Mouse (Mus musculus) thymus, postnatal 4 days (tissue): ENCODE data around the gene Scn3b.

Experiments used
- DNase-seq: peaks from one replicate; pipeline ENCODE4 v3.0.0; 2021

Gene Scn3b

DNA sequence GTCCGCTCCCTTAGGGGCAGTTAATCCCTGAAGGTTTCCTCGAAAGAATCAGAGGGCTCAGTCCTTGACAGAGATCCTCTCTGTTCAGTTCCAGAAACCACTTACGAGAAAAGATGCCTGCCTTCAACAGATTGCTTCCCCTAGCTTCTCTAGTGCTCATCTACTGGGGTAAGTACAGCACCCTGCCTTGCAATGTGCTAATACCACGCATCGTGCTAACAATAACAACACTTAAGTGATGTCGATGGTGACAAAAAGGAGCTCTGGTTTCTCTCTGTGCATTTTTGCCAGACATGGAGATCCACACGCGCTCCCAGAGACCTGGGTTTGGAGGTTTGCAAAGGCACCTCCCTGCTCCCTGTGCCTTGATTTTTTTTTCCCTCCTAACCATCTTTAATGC lies 863 bp downstream of the Scn3b start:
- DNase-seq, result no peak

- DNase-seq, result no peak
Measured at GRCm38 (mm10) chr9:40271075-40271474, 2.1 kb downstream of the Scn3b start.

- no peak for DNase-seq
Measured at GRCm38 (mm10) chr9:40272822-40273221, 3.8 kb downstream of the Scn3b start.

DNA sequence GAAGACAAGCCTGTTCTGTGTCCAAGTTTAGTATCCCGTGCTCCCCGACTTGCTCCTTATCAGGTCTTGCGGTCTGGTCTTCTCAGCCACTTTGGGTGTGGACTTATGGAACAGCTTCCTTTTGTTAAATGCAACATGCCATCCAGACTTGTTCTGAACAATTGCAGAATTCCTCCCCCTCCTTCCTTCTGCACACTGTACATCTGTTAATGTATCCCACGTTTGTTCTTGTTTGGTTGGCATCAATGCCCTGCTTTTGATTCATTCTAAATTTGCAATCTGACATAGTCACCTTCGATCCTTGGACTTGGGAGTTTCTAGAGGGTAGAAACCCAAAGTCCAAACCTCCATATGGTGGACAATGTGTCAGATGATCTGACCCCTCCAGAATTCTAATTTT lies 6.9 kb downstream of the Scn3b start:
- no peak for DNase-seq

DNA sequence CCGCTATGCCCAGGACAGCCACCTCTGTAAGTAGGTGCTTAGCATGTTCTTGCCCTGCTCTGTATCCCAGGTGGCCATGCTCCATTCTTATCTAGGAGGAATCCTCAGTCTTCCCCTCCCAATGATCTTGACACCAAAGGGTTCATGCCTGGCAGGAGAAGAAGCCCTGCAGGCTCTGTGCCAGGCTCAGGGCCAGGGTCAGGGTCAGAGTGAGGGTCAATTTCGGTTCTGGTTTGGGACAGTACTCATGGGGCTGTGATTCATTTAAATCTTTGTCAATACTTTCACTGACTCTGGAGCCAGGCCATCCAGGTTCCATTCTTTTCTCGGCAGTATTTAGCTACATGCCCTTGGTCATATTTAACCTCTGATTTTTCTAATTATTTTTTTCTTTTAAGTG lies 8.7 kb downstream of the Scn3b start:
- no peak for DNase-seq

GRCm38 (mm10) chr9:40279438-40279837 lies 10.4 kb downstream of the Scn3b start:
- no peak for DNase-seq

GRCm38 (mm10) chr9:40282968-40283367 lies 14.0 kb downstream of the Scn3b start:
- no peak for DNase-seq

DNA sequence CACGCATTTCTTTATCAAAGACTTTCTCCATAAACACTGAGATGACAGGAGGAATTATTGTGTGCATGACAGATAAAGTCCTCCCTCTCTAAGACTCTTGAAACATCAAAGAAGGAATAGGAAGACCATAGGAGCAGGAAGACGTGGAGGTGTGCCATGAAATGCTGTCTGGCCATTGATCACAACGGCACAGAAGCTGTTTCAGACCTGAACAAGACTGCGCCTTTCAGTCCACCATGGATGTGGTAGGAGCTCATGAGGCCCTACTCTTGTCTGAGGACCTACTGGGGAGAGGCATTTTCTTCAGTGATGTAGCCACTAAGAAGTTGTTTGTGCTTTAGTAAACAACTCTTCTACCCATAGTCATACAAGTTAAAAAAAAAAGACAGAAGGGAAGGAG lies 23.5 kb downstream of the Scn3b start:
- no peak for DNase-seq

DNA sequence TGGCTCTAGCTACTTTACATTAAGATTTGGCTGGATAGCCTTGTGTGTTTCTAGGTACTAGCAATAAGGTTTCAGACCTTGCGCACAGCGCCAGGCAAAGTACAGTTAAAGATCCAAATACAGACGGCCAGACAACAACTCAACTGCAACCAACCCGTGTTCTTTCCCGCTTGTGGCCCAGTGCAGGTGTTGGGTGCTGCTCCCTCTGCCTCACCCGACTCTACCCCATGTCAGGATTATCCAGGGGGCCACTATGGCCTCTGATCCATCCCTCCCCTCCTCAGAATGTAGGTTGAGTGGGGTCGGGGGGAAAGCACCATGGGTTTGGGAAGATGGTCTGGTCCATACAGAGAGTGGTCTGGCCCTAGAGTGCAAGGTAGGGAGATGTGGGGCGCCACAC lies 24.3 kb downstream of the Scn3b start:
- no peak for DNase-seq

DNA sequence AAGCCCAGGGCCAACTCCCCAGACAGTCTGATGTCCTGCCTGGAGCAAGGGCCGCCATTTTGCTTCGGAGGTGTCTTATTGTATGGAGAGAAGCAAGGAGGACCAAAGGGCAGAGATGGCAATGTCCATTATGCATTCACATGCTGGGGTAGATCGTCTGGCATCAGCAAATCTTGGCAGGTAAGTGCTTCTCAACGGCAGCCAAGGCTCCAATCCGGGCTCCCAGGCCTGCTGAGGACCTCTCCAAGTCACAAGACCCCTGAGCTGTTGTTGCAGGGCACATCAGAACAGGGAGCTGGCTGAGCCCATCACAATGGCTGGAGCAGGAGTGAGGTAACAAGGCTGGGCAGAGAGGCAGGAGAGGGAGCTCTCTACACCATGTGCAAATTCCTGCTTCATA lies 24.7 kb downstream of the Scn3b start:
- DNase-seq, result no peak

GRCm38 (mm10) chr9:40294210-40294609 lies 25.2 kb downstream of the Scn3b start:
- no peak for DNase-seq

DNA sequence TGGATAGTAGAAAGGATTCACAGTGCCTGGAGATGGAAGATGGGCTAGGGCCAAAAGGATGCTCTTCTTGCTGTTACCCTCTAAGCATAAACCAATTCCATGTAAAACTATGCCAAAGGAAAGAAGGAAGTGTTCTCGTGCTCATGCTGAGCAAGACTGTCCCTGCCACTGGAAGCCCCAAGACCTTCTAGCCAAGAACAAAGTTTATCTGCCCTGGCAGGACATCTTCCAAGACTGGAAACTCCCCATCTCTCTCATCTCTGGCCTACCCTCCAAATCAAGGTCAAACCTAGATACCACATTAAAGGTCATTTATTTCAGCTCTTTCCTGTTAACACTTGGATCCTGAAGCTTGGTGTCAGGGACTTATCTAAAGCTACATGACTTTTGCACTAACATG lies 25.8 kb downstream of the Scn3b start:
- no peak for DNase-seq

- no peak for DNase-seq
Measured at GRCm38 (mm10) chr9:40296251-40296650, 27.2 kb downstream of the Scn3b start.

- DNase-seq, result no peak
Measured at GRCm38 (mm10) chr9:40297969-40298368, 29.0 kb downstream of the Scn3b start.

- DNase-seq, result no peak
Measured at GRCm38 (mm10) chr9:40299323-40299722, 30.3 kb downstream of the Scn3b start.

DNA sequence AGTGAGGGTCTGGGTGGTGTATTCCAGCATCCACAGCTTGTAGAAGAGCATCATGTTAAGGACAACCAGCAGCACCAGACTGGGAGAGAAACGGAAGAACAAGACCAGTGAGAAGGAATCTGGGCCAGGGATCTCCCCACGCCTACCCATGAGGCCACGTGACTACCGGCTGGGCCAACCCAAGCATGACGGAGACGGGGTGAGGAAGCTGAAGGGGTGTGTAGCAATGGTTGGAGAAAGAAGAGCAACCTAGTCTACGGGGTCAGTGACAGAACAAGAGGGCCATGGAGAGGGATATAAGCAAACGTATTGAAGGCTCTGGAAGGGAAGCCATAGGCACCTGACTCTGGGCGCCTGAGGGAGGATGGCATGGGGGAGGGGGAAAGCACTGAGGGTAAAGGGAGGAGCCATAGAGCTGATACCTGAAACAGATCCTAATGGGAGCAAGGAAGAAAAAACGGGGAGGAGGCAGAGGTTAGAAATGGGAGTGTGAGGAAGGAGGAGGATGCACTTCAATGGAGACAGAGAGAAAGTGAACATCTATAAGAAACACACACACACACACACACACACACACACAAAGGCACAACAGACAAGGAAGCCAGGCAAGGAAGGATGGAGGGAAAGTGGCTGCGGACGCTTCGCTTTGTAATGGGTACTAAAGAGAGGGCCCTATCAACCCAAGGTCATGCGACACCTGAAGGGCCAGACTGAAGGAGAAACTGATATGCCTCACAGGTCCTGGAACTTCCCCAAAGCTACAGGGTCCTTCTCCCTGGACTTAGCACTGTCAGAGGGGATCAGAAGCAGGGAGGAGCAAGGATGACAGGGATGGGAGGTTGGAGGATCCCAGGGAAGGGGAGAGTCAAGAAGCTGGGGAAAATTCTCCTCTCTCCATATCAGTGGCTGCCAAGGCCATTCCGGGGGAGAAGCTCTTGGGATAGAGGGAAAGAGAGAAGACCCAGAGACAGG lies 31.3 kb downstream of the Scn3b start:
- no peak for DNase-seq

DNA sequence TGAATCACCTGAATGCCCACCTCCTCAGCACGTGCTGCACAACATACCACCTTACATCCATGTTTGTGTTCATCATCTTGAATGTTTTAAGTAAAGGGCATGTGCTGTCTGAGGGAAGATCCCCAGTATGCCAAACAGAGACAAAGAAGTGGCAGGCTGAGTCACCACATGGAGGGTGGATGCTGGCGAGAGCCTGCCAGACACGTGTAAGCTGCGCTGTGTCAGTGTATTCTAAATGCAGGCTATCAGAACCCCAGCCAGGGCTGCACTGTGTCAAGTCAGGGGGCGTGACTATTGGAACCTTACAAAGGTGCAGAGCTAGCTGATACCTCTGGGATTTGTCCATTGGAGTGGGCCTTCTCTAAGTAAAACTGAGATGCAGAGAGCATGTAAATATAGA lies 32.5 kb downstream of the Scn3b start:
- no peak for DNase-seq

GRCm38 (mm10) chr9:40302375-40302774 lies 33.4 kb downstream of the Scn3b start:
- no peak for DNase-seq

DNA sequence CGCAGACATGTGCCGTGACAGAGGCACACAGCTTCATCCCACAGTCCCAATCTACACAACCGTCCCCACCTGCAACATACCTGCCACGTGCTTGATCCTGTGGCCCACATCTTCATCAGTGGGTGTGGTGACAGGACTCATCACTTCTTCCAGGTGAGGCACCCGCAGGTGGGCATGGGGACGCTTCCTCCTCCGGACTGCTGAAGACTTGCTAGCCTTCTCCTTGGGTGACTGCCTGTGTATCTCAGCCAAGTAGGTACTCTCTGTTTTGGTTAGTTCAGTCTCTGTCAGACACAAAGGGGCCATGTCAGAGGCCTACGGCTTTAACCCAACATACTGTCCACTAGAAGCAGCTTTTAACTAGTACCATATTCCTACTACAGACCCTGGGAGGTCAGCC lies 35.2 kb downstream of the Scn3b start:
- DNase-seq, result no peak

DNA sequence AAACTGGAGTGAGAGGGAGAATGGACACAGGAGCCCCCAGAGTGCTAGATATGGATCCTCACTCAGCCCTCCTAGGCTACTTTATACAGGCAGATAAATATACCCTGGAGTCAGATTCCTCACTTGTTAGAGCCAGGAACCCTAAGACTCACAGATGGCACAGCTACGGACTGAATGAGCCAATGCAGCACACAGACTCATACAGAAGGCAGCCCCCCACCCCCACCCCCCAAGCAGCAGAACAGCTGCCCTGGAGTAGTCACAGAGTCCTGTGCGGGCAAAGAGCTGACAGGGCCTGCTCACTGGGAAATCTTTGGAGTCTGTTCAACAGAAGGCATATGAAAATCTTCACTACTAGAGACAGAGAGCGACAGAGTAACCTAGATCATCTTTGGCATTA lies 38.3 kb downstream of the Scn3b start:
- DNase-seq, result no peak

- no peak for DNase-seq
Measured at GRCm38 (mm10) chr9:40309876-40310275, 40.9 kb downstream of the Scn3b start.

DNA sequence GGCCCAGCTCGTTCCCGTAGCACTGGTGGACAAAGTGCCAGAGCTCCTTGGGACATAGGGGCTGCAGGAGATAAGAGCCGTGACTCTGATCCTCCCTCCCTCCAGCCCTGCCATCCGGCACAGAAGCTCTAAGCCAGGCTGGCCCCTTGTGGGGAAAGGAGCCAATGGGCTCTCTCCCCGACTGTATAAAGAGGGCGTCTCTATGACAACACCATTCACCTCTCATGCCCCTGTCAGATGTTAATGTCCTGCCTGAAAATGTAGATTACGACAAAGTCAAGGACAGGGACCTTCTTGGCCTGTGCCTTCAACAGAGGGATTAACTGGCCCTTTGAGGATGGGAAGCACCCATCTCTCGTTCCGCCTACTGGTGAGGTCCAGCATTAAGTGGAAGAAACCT lies 42.8 kb downstream of the Scn3b start:
- DNase-seq, result no peak

DNA sequence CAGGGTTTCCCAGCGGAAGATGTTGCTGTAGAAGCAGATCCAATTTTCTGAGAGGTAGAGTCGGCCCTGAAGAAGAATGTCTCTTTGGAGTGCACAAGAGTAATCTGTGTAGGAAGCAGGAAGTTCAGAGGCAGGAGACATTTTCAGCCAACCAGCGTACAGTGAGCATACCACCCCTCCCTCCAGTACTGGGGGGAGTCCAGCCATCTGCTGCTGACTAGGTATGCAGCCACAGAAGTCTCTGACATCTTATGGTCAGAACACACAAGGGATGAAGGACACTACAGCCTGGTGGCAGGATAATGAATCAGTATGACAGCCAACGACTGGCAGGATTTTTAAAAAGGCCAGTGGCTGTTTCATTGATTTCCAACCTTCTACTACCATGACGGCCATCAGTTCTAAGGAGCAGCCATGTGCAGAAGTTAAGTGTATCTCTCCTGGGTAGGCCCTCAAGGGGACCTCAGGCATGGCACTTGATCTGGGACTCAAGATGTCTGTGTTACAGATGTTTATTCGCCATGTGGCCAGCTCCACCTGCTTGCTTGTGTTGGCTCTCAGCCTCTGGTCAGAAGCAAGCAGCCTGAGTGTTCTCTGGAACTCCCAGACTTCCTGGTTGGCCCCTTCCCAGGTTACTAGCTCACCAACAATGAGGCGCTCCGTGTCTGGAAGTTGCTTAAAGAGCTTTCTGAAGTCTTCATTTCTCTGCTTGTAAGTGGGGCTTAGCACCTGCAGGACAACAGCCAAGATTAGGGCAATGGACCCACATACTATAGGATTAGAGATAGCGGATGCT lies 48.0 kb downstream of the Scn3b start:
- DNase-seq, result no peak

- DNase-seq, result no peak
Measured at GRCm38 (mm10) chr9:40317735-40318134, 48.7 kb downstream of the Scn3b start.
